Mouse (Mus musculus) induced T-regulatory cell, adult 2 months (primary cell): ENCODE data around the gene Zbtb21.
"Not testable (repeated sequence)": the region's sequence is repeated elsewhere in the genome, so short reads cannot be mapped to it uniquely, and the experiment has no call there.

Experiments used
- DNase-seq: peaks from one replicate; pipeline ENCODE4 v3.0.0-alpha.2; 2012; ENCODE audit warnings: low read depth

The Zbtb21 gene

GRCm38 (mm10) chr16:97946993-97947392, 15.4 kb downstream of the Zbtb21 start:
- DNase-seq, result not testable (repeated sequence)

- DNase-seq, result no peak
Measured at GRCm38 (mm10) chr16:97941844-97942243, 20.6 kb downstream of the Zbtb21 start.

DNA sequence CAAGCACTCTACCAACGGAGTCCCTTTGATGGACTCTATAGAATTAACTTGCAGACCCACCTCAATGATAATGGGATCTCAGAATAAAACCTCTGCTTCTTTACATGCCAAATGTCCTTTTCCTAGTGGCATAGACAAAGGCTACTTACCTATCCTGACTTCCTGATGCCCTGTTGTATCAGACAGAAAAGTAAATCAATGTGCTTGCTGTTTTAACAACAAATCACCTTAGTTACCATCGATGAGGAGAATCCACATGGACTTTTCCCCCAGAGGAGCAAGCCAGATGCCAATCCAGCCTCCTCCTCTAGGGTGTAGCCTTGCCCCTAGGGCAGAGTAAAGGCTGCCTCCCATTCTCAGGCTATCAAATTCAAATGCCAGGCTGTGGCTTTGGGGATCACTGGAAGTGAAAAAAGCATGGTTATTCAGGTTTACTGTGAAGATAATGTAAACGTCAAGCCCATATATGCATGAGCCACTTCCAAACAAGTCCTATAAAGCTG, 21.9 kb downstream of the Zbtb21 start:
- no peak for DNase-seq

GRCm38 (mm10) chr16:97935815-97936214, 26.6 kb downstream of the Zbtb21 start:
- DNase-seq, result no peak

DNA sequence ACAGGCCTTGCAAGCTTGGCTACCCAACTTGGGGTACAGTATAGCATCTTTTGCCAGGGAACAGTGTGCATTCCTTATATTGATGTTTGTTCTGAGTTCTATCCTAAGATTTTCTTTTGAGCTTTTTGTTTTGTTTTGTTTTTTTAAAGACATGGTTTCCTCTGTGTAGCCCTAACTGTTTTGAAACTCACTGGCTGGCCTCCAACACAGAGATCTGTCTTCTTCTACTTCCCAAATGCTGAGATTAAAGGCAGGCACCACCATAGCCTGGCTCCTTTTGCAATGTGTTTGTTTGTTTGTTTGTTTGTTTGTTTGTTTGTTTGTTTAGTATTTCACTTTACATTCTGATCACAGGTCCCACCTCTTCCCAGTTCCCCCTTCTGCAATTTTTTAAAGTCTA, 32.2 kb downstream of the Zbtb21 start:
- DNase-seq, result no peak

- no peak for DNase-seq
Measured at GRCm38 (mm10) chr16:97929520-97929919, 32.9 kb downstream of the Zbtb21 start.

DNA sequence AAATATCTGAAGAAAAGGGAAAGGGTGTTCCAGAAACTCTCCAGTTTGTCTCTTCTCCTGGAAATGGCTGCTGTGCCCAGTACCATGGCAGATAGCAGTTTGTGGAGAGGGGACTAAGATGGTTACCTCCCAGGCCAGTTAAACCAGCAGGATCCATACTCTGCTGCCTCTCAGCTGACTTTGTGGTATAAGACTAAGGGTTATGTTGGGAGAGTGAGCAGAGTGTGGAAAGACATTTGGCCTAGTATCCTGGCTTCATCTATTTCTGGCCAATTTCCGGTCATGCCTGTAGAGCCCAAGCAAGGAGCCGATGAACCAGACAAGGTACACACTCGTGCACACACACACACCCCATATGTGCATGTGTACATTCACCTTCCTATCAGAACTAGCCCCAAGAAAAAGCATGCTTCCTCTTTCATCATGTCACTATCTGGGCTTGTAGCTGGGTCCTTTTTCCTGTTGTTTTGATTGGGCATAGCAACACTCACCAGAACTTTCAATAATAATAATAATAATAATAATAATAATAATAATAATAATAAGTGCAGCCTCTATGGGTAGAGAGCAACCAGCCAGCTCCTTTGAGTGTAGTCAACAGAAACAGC, 35.0 kb downstream of the Zbtb21 start:
- no peak for DNase-seq

GRCm38 (mm10) chr16:97926381-97926780, 36.0 kb downstream of the Zbtb21 start:
- DNase-seq, result no peak

- DNase-seq, result no peak
Measured at GRCm38 (mm10) chr16:97925760-97926159, 36.7 kb downstream of the Zbtb21 start.

- DNase-seq, result no peak
Measured at GRCm38 (mm10) chr16:97923700-97924099, 38.7 kb downstream of the Zbtb21 start.

GRCm38 (mm10) chr16:97922779-97923126, 39.7 kb downstream of the Zbtb21 start:
- DNase-seq, result no peak

DNA sequence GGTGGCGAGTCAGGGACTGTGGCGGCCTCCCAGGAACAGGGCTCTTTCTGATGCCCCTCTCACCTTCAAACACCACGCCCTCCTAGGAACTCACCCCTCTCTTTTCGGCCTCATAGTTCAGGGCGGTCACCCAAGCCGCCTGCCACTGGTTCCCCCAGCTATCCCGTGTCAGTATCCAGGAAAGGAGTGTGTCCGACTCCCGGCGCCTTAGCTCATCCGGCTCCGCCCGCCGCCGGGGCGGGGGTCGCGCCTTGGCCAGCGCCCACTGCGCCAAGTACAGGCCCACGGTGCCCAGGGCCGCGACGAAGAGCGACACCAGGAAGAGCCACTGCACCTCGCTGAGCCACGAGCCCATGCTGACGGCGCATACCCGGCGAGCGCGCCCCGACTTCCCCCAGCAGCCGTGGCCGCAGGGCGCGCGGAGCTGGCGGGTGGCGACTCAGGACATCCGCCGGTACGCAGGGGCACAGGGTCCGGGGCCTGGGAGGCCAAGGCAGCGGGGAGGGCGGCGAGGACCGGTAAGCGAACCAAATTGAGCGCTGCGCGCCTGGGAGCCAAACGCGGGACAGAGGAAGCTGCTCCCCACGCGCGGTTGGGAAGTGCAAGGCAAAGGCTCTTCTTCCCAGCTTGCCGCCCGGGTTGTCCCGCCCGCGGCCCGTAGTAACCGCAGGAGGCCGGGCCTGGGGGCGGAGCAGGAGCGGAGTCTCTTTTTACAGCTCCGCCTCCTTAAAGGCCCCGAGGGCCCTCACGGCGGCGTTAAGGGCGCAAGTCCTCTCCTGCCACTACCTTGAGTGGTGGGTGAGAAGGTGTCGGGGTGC, 40.3 kb downstream of the Zbtb21 start:
- peak; percentile 87 for DNase-seq

DNA sequence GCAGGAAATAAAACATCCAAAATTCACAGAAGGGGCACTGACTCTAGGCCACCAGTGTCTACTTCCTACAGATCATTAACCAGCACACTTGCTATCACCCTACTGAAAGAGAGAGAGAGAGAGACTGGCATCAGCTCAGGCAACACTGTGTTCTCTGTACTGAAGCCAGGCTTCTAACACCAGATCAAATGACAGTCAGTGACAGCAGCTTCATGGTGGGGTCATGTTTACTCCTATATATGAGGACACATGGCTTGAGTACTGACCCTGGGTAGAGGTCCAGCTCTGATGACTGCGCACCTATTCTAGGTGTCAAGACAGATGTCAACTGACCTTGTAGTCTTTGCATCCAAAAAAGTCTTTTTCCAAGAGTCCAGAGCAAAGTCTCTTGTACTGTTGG, 41.8 kb downstream of the Zbtb21 start:
- DNase-seq, result no peak

GRCm38 (mm10) chr16:97919793-97920192, 42.6 kb downstream of the Zbtb21 start:
- no peak for DNase-seq

- no peak for DNase-seq
Measured at GRCm38 (mm10) chr16:97912873-97913272, 49.5 kb downstream of the Zbtb21 start.

GRCm38 (mm10) chr16:97909356-97909755, 53.1 kb downstream of the Zbtb21 start:
- DNase-seq, result no peak

GRCm38 (mm10) chr16:97907496-97907895, 54.9 kb downstream of the Zbtb21 start:
- no peak for DNase-seq

- DNase-seq, result no peak
Measured at GRCm38 (mm10) chr16:97906337-97906736, 56.1 kb downstream of the Zbtb21 start.

DNA sequence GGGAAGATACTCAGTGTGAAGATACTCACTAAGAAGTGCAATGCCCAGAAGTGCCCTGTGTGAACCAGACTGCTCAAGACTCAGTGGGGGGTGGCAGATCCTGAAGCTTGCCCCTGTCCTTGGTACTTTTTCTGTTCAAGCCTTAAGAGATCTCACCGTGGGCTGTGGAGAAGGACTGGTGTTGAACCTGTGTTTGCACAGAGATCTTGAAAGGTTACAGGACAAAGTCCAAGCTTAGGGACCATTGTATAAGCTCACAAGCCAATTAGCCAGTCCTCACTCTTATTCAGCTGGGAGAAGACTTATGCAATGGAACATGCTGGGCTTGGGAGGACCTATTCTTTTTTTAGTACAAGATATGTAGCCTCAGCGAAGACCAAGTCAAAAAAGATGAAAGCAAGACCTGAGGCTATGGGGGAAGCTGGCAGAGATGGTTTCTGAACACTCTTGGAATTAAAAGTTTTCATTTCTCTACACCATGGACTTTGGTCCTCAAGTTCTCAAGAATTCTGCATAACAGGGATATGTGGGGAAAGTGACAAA, 56.9 kb downstream of the Zbtb21 start:
- no peak for DNase-seq

DNA sequence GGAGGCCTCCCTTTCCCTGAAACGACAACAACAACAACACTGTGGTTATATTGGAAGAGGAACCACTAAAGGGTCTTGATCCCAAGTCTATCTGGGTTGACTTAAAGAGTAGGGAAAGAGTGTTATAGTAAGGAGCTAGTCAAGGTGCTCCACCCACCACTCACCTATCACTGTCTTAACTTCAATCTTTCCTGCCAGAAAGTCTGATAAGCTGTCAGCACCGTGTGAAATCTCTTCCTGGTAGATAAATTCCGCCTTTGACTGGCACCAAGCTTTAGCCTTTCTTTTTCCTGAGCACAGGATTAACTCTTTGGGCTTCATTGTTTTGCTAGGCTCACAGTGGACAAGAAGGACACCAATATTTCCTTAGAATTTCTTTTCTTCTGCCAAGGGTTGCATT, 58.4 kb downstream of the Zbtb21 start:
- no peak for DNase-seq

DNA sequence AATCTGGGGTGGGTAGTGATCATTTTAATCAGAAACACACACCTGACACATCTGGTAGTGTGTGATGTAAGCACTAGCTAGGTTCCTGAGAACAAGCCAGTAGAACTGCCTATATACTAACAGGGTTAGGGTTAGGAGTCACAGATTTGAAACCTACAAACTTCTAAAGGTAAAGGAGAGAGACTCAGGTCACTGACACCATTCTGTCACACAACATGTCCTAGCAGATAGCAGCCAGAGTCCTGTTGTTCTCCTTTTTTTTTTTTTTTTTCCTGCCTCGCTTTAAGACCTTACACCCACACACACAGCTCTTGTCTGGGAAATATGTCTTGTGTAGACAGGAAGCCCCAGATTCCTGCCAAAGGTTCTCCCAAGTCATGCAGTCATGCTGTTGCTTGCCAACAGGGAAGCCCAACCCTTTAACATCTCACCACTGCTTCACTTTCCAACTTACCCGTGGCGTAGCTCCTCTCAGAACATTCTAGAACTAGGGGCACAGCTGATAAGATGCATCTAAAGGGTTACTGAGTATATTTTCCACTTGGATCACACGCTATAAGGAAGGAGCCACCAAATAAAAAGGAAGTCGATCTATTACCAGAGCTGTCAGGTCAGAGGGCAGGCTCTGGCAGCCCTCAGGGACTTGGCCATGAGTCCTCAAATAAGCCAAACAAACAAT, 64.9 kb downstream of the Zbtb21 start:
- no peak for DNase-seq
